In genomic region chr2:28395391-28395790, GRCm38 (mm10) we compare ENCODE assay signal across 24 mouse cellular contexts.
"Had no signal": no experiment of that assay in that cellular context is flagged by ENCODE, and none has a peak within 500 bp of the region (broad histone marks: within the 10 kb centered on the region; RNA-seq: fewer than 3 reads in every experiment).

No protein-coding gene starts in this region.

- H3K4me2 ChIP-seq: heart, embryonic 12.5 days; hindbrain, embryonic 12.5 days; hindbrain, embryonic 14.5 days; kidney, embryonic 15.5 days; limb, embryonic 13.5 days; limb, embryonic 15.5 days had no signal

- H3K36me3 ChIP-seq: heart, embryonic 10.5 days; heart, embryonic 12.5 days; hindbrain, embryonic 10.5 days; hindbrain, embryonic 12.5 days; kidney, embryonic 15.5 days; limb, embryonic 13.5 days; limb, embryonic 15.5 days had no signal

- DNase-seq: gastrocnemius, postnatal 14 days; gastrocnemius, postnatal 36 days; heart, adult 18-20 months; heart, postnatal 10 days; heart, postnatal 4 days; kidney, adult 11 months; kidney, adult 2 months; kidney, adult 9 months; kidney, postnatal 14 days; kidney, postnatal 36 days; layer of hippocampus, adult 9-11 months; layer of hippocampus, postnatal 36 days; left cerebral cortex, postnatal 4 days had no signal

- H3K27me3 ChIP-seq: limb, embryonic 13.5 days; limb, embryonic 15.5 days had no signal

- H3K9me3 ChIP-seq: heart, embryonic 10.5 days; heart, embryonic 12.5 days; hindbrain, embryonic 10.5 days; hindbrain, embryonic 12.5 days; kidney, embryonic 15.5 days; limb, embryonic 13.5 days; limb, embryonic 15.5 days had no signal

- ATAC-seq: hindbrain, embryonic 16.5 days; intestine, embryonic 16.5 days had no signal

- H3K4me3 ChIP-seq: heart, embryonic 10.5 days; heart, embryonic 12.5 days; hindbrain, embryonic 10.5 days; hindbrain, embryonic 12.5 days; kidney, embryonic 15.5 days; limb, embryonic 13.5 days; limb, embryonic 15.5 days had no signal

- H3K27ac ChIP-seq: heart, embryonic 10.5 days; hindbrain, embryonic 10.5 days; hindbrain, embryonic 12.5 days; hindbrain, embryonic 14.5 days; kidney, embryonic 15.5 days; kidney, postnatal 0 days; limb, embryonic 13.5 days; limb, embryonic 15.5 days had no signal

- H3K9ac ChIP-seq: heart, embryonic 12.5 days; hindbrain, embryonic 12.5 days; hindbrain, embryonic 14.5 days; kidney, embryonic 15.5 days; limb, embryonic 13.5 days; limb, embryonic 15.5 days had no signal

- H3K4me1 ChIP-seq: heart, embryonic 12.5 days; kidney, embryonic 15.5 days; limb, embryonic 13.5 days; limb, embryonic 15.5 days had no signal
